Mouse (Mus musculus): ENCODE data around the gene Zc3h10. TPM values are rescaled to one million over a fixed set of nuclear protein-coding genes. Genes with fewer than 3 reads are reported as not detected.

The Zc3h10 gene
- polyA plus RNA-seq, 1 experiment, result 6.0 TPM

DNA sequence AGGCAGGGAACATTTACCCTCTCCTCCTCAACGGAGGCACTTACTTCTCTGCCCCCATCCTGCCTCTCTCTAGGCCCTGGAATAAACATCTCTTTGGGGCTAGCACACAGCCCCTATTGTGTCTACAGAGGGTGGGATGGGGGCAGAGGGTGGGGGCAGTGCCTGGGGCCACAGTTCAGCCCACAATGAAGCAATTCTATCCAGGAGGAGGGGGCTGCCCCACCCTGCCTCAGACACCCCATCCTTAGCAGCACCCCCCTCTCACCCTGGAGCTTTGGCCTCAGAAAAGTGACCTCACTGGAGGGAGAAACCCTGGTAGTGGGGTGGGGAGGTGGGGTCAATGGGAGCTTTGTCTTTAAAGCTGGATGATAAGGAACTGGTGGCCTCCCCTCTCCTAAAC, 39.0 kb upstream of the Zc3h10 start:
- no peak overlapping the region for H3K27ac ChIP-seq (ENCODE audit: insufficient read depth, low read length)
- no peaks in the 10 kb centered on the region for H3K4me1 ChIP-seq (ENCODE audit: control insufficient read depth, insufficient read depth, low read length)
- TF ChIP-seq CTCF (IDR thresholded peaks at IDR 0.05; ENCODE audit: borderline replicate concordance, insufficient read depth, low read length) (no peak), POLR2A (IDR thresholded peaks at IDR 0.05; ENCODE audit: low read depth, low read length) (no peak)
- H3K4me3 ChIP-seq (ENCODE audit: insufficient read depth, low read length), result no peak overlapping the region

DNA sequence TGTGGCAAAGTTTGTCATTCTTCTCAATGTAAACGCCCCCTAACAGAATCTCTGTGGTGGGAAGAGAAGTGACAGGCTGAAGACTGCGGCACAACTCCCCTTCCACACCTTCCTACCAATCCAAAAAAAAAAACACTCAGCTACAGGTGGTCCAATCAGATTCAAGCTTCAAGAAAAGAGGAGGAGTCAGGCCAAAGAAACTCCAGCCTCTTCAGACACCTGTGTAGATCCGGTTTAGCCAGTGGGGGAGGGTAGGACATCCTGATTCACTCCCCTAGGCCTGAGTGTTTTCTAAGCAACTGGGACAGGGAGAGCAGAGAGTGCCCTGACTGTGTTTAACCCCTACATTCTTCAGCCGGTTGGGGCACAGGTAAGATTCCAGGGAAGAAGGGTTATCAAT, 36.8 kb upstream of the Zc3h10 start:
- H3K27ac ChIP-seq (ENCODE audit: insufficient read depth, low read length), result no peak overlapping the region
- no peak for TF ChIP-seq POLR2A (IDR thresholded peaks at IDR 0.05; ENCODE audit: low read depth, low read length)
- TF ChIP-seq CTCF (IDR thresholded peaks at IDR 0.05; ENCODE audit: borderline replicate concordance, insufficient read depth, low read length), result no peak
- H3K4me1 ChIP-seq (ENCODE audit: control insufficient read depth, insufficient read depth, low read length), result no peaks in the 10 kb centered on the region
- no peak overlapping the region for H3K4me3 ChIP-seq (ENCODE audit: insufficient read depth, low read length)

DNA sequence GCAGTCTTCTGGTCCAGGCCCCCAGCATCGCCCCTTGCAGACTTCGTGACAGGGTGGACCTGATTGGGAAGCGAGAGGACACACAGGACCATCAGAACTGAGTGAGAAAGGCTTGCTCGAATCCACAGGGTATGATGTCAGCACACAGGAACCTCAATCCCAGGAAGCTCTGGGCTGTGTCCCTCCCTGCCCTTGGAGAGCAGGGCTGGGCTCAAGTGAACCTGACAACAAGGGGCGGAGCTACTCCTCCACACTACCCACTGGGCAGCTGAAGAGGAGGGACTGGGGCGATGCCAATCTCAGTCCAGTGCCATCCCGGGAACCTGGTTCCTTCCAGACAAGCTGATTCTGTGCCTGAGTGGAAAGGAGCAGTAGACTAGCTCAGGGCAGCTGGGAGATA, 36.1 kb upstream of the Zc3h10 start:
- H3K27ac ChIP-seq (ENCODE audit: insufficient read depth, low read length), result no peak overlapping the region

DNA sequence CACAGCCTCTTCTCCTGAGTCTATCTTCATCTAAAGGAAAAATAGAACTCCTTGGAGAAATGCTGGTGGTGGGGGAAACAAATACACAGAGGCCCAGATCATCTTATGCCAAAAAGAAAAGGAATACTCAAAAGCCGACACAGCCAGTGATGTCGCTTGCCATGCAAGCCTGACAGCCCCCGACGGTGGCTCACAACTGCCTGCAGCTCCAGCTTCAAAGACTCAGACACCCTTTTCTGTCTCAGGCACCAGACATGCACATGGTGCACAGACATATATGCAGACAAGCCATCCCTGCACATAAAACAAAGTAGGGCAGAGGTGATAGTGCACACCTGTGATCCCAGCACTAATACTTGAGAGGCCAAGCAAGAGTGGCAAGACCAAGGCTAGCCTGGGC, 32.2 kb upstream of the Zc3h10 start:
- H3K27ac ChIP-seq (ENCODE audit: insufficient read depth, low read length), result no peak overlapping the region
- H3K4me1 ChIP-seq (ENCODE audit: control insufficient read depth, insufficient read depth, low read length), result no peaks in the 10 kb centered on the region
- no peak for TF ChIP-seq CTCF (IDR thresholded peaks at IDR 0.05; ENCODE audit: borderline replicate concordance, insufficient read depth, low read length)
- no peak for TF ChIP-seq POLR2A (IDR thresholded peaks at IDR 0.05; ENCODE audit: low read depth, low read length)
- no peak overlapping the region for H3K4me3 ChIP-seq (ENCODE audit: insufficient read depth, low read length)

More for the DNA sequence above, 36.1 kb upstream of the Zc3h10 start:
- Histone ChIP-seq H3K4me1 (ENCODE audit: control insufficient read depth, insufficient read depth, low read length) (no peaks in the 10 kb centered on the region), H3K4me3 (ENCODE audit: insufficient read depth, low read length) (no peak overlapping the region)
- no peak for TF ChIP-seq POLR2A (IDR thresholded peaks at IDR 0.05; ENCODE audit: low read depth, low read length)
- no peak for TF ChIP-seq CTCF (IDR thresholded peaks at IDR 0.05; ENCODE audit: borderline replicate concordance, insufficient read depth, low read length)

DNA sequence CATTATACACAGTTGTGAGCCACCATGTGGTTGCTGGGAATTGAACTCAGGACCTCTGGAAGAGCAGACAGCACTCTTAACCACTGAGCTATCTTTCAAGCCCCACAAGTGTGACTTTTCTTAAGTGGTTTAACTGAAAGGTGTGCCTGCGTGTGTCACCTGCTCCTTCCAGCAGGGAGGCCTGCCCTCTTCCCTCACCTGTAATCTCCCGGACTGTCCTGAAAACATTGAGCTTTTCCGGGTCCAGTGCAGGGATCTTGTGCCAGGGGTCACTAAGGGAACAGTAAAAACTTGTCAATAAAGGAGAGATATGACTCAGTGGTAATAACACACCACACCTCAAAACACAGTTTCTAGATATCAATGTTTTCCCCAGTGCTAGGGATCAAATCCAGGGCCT, 31.7 kb upstream of the Zc3h10 start:
- no peak for TF ChIP-seq CTCF (IDR thresholded peaks at IDR 0.05; ENCODE audit: borderline replicate concordance, insufficient read depth, low read length)
- no peak for TF ChIP-seq POLR2A (IDR thresholded peaks at IDR 0.05; ENCODE audit: low read depth, low read length)
- Histone ChIP-seq H3K27ac (ENCODE audit: insufficient read depth, low read length) (no peak overlapping the region), H3K4me3 (ENCODE audit: insufficient read depth, low read length) (no peak overlapping the region), H3K4me1 (ENCODE audit: control insufficient read depth, insufficient read depth, low read length) (no peaks in the 10 kb centered on the region)

DNA sequence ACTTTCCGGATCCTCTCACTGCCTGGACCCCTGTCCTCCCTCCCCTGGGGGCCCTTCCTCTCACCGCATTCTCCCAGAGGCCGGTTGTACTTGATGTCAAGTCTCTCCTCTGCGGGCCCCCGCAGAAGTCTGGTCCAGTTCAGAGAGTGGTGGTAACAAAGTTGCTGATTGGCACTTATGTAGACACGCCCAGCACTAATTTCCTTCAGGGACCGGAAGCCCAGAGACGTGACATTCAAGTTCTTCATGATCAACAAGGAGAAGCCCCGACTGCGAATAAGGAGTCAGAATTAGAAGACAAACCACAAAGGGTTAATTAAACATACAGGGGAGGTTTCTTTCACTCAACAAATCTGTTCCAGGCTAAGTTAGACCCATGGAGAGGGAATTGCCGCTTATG, 30.8 kb upstream of the Zc3h10 start:
- no peak overlapping the region for H3K27ac ChIP-seq (ENCODE audit: insufficient read depth, low read length)
- no peak overlapping the region for H3K4me3 ChIP-seq (ENCODE audit: insufficient read depth, low read length)
- TF ChIP-seq CTCF (IDR thresholded peaks at IDR 0.05; ENCODE audit: borderline replicate concordance, insufficient read depth, low read length), result no peak
- no peak for TF ChIP-seq POLR2A (IDR thresholded peaks at IDR 0.05; ENCODE audit: low read depth, low read length)
- no peaks in the 10 kb centered on the region for H3K4me1 ChIP-seq (ENCODE audit: control insufficient read depth, insufficient read depth, low read length)

DNA sequence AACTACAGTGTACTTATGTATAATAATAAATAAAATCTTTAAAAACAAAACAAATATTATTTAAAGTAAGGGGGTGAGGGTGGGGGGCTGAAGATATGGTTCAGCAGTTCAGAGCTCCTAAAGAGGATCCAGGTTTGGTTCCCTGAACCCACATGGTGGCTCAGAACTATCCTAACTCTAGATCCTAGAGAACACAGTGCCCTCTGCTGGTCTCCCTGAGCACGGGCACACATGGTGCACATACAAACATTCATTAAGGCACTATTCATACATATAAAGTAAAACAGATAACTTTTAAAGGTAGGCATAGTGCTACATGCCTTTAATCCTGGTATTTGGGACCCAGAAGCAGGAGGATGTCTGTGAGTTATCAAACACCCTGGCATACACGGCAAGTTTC, 27.5 kb upstream of the Zc3h10 start:
- Histone ChIP-seq H3K4me3 (ENCODE audit: insufficient read depth, low read length) (no peak overlapping the region), H3K4me1 (ENCODE audit: control insufficient read depth, insufficient read depth, low read length) (no peaks in the 10 kb centered on the region), H3K27ac (ENCODE audit: insufficient read depth, low read length) (no peak overlapping the region)
- TF ChIP-seq POLR2A (IDR thresholded peaks at IDR 0.05; ENCODE audit: low read depth, low read length) (no peak), CTCF (IDR thresholded peaks at IDR 0.05; ENCODE audit: borderline replicate concordance, insufficient read depth, low read length) (peak; percentile 26; the same call in 1 of the 2 replicates)

DNA sequence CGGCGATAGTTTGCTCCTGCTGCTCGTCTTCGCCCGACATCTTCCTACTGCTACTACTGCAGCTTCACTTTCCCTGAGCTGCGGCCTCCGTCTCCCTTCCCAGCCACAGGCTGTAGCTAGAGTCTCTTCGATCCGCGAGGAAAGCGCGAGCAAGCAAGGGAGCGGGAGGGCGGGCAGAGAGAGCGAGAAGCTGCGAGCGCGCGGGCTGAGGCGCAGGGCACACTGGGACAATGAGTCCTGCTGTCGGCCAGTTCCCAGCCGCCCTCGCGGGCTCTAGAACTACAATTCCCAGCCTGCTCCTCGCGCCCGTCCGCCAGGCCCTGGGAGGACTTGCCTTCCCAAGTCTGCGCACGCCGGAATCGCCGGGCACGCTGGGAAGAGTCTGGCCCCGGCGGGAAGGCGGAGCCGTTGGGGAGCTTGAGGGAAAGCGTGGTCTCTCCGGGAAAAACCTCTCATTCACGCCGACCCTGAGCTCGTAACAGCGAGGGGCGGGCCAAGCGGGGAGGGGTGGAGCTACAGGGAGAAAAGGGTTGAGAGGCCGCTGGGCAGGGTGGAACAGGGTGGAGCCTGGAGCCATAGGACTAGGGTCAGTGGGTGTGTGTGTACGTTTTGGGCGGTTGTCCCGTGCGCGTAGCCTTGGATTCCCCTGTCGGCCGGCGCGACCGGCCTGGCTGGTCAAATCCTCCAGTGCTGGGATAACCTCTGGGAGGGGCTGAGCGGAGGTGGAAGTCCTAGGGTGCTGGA, 18.4 kb upstream of the Zc3h10 start, which contains the start of gene Pa2g4:
Pa2g4 (minus strand) TSS at position 200 of the 744 bp plus-strand sequence.
- no peaks in the 10 kb centered on the region for H3K4me1 ChIP-seq (ENCODE audit: control insufficient read depth, insufficient read depth, low read length)
- peak within 1 kb of the TSS; percentile 77 for H3K27ac ChIP-seq (ENCODE audit: insufficient read depth, low read length)
- TF ChIP-seq POLR2A (IDR thresholded peaks at IDR 0.05; ENCODE audit: low read depth, low read length), result peak; percentile 98
- no peak for TF ChIP-seq CTCF (IDR thresholded peaks at IDR 0.05; ENCODE audit: borderline replicate concordance, insufficient read depth, low read length)
- H3K4me3 ChIP-seq (ENCODE audit: insufficient read depth, low read length), result peak within 1 kb of the TSS; percentile 83

DNA sequence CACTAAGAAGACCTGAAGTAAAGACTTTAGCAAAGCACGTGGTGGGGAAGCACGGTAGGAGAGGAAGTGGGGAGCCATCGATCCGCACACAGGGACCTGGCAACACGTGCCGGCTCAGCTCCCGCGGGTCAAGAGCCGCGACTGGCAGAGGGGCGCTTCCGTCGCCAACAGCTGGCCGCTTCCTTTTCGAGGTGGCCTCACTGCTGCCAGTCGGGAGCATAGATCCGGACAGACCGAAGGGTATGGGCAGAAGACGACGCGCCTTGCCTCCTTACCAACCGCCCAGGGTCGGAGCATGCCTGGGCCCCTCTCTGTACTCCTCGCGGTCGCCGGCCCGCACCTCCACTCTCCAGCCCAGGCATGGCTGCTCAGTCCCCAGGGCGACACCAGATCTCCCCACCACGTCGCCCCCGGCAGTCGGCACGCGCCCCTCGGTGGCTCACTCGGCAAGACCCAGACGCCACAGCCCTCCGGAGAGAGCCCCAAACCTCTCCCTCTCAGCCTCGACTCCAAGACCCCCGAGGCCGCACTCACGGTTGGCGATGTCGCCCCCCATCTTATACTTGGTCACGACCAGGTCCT, 17.7 kb upstream of the Zc3h10 start:
- Histone ChIP-seq H3K27ac (ENCODE audit: insufficient read depth, low read length) (peak overlapping the region; percentile 72), H3K4me1 (ENCODE audit: control insufficient read depth, insufficient read depth, low read length) (no peaks in the 10 kb centered on the region), H3K4me3 (ENCODE audit: insufficient read depth, low read length) (peak overlapping the region; percentile 83)
- TF ChIP-seq POLR2A (IDR thresholded peaks at IDR 0.05; ENCODE audit: low read depth, low read length) (no peak), CTCF (IDR thresholded peaks at IDR 0.05; ENCODE audit: borderline replicate concordance, insufficient read depth, low read length) (no peak)

DNA sequence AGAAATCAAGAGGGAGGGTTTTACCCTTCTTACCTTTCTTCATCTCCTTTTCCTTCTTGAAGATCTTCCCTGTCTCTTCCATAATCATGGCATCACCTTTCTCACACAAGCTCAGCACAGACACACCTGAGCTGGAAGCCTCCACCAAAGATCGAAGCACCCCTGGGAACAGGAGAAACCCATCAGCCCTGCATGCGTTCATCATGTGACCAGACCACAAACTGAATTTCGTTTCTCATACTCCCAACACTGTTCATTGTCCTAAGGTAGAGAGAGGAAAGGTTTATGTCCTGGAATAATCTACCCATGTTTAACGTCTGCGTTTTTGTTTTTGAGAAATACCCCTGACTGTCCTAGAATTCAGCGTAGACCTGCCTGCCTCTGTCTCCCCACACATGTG, 16.0 kb upstream of the Zc3h10 start:
- Histone ChIP-seq H3K4me1 (ENCODE audit: control insufficient read depth, insufficient read depth, low read length) (no peaks in the 10 kb centered on the region), H3K27ac (ENCODE audit: insufficient read depth, low read length) (no peak overlapping the region), H3K4me3 (ENCODE audit: insufficient read depth, low read length) (peak overlapping the region; percentile 21)
- TF ChIP-seq CTCF (IDR thresholded peaks at IDR 0.05; ENCODE audit: borderline replicate concordance, insufficient read depth, low read length) (no peak), POLR2A (IDR thresholded peaks at IDR 0.05; ENCODE audit: low read depth, low read length) (no peak)

Data from embryonic fibroblast, embryonic 13.5 days (primary cell).